Mouse (Mus musculus) cerebellum, adult 11 months (tissue): ENCODE data around the gene Slc51b.

Source experiments
- DNase-seq: peaks from one replicate; pipeline ENCODE4 v3.0.0; 2022

Slc51b gene

GRCm38 (mm10) chr9:65407861-65408260 lies 14.9 kb downstream of the Slc51b start:
- DNase-seq = no peak

- no peak for DNase-seq
These were observed 15.4 kb downstream of the Slc51b start for GRCm38 (mm10) chr9:65407327-65407726.

GRCm38 (mm10) chr9:65405184-65405449 lies 17.6 kb downstream of the Slc51b start:
- no peak for DNase-seq

- peak; percentile 52 for DNase-seq
These were observed 18.2 kb downstream of the Slc51b start for GRCm38 (mm10) chr9:65404331-65405183.

- DNase-seq = no peak
These were observed 22.8 kb downstream of the Slc51b start for GRCm38 (mm10) chr9:65399934-65400333.

GRCm38 (mm10) chr9:65398279-65398678 lies 24.5 kb downstream of the Slc51b start, which contains the start of gene Rasl12:
Gene Rasl12, plus strand, starts transcription at chr9:65398506.
- peak; percentile 26 for DNase-seq

GRCm38 (mm10) chr9:65394360-65394759 lies 28.4 kb downstream of the Slc51b start:
- no peak for DNase-seq

- no peak for DNase-seq
These were observed 29.1 kb downstream of the Slc51b start for GRCm38 (mm10) chr9:65393606-65394005.

- DNase-seq = peak; percentile 26
These were observed 30.0 kb downstream of the Slc51b start for GRCm38 (mm10) chr9:65392638-65393364.

GRCm38 (mm10) chr9:65391613-65391964 lies 31.2 kb downstream of the Slc51b start, which contains the start of gene Kbtbd13:
Gene Kbtbd13, minus strand, starts transcription at chr9:65391652.
- DNase-seq = no peak

- DNase-seq = no peak
These were observed 31.8 kb downstream of the Slc51b start for GRCm38 (mm10) chr9:65390752-65391612.

- DNase-seq = no peak
These were observed 36.2 kb downstream of the Slc51b start for GRCm38 (mm10) chr9:65386373-65387140.

- DNase-seq = no peak
These were observed 38.5 kb downstream of the Slc51b start for GRCm38 (mm10) chr9:65384276-65384675.

GRCm38 (mm10) chr9:65382751-65383097 lies 40.0 kb downstream of the Slc51b start:
- no peak for DNase-seq

- DNase-seq = no peak
These were observed 40.6 kb downstream of the Slc51b start for GRCm38 (mm10) chr9:65382031-65382750.

GRCm38 (mm10) chr9:65381017-65381590 lies 41.7 kb downstream of the Slc51b start:
- no peak for DNase-seq

GRCm38 (mm10) chr9:65375163-65375934 lies 47.4 kb downstream of the Slc51b start:
- no peak for DNase-seq

GRCm38 (mm10) chr9:65374468-65375162 lies 48.1 kb downstream of the Slc51b start:
- DNase-seq = no peak

GRCm38 (mm10) chr9:65372449-65372848 lies 50.3 kb downstream of the Slc51b start:
- DNase-seq = no peak

GRCm38 (mm10) chr9:65371756-65372155 lies 51.0 kb downstream of the Slc51b start:
- DNase-seq = no peak
